Mouse (Mus musculus) megakaryocyte, embryonic 14.5 days (primary cell): ENCODE data around the gene Cacna1d. TPM values are rescaled to one million over a fixed set of nuclear protein-coding genes. Genes with fewer than 3 reads are reported as not detected.

Source experiments
- H3K27me3 ChIP-seq: replicated peaks from 2 replicates; pipeline ENCODE3; 2012; ENCODE audit warnings: inconsistent platforms
- H3K36me3 ChIP-seq: replicated peaks from 2 replicates; pipeline ENCODE3; 2012; ENCODE audit warnings: low read length, inconsistent platforms, mixed read lengths
- H3K4me1 ChIP-seq: 2 replicates; pipeline ENCODE4 v1.6.1; 2012; ENCODE audit warnings: inconsistent platforms
- H3K4me3 ChIP-seq: replicated peaks from 2 replicates; pipeline ENCODE3; 2012; ENCODE audit warnings: moderate library complexity, mild to moderate bottlenecking, inconsistent platforms
- H3K9me3 ChIP-seq: 2 replicates; pipeline ENCODE4 v1.6.1; 2012; ENCODE audit warnings: inconsistent platforms
- FLI1 ChIP-seq: IDR thresholded peaks from 2 replicates; pipeline ENCODE4 v1.6.1; 2012; ENCODE audit warnings: low read length, inconsistent platforms, mixed read lengths
- GATA1 ChIP-seq: IDR thresholded peaks from 3 replicates; pipeline ENCODE4 v1.6.1; 2012; ENCODE audit warnings: mixed read lengths, low read length, inconsistent platforms, borderline replicate concordance
- polyA plus RNA-seq: library from polyadenylated mRNA; stranded (reverse); fragments of >175 nt; gene quantifications from 2 replicates; pipeline ENCODE4 v1.2.3, GENCODE M21; 2012; ENCODE audit warnings: low replicate concordance; ENCODE audit not compliant: insufficient read depth

The Cacna1d gene
- 0.02 TPM in 1 of 2 replicates, not detected in the other for polyA plus RNA-seq

DNA sequence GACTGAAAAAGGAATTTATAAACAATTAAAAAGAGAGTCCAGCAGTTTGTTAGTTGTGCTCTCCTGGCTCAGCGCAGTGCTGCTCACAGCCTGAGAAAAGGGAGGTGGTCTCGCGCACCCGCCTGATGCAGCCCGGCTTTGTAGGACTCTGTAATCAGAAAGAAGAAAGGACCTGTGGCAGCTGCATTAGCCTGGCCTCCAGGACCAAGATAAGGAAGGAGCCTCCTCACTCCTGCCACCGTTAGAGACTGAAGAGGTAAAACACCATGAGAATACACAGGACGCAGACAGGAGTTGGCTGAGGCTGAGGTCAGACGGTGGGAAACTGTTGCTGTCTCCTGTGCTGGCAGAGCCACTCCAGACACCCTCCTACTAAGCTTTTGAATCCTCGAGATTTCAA lies at the start of gene Cacna1d:
Cacna1d (minus strand) TSS at position 114 of the 400 bp plus-strand sequence.
- Histone ChIP-seq H3K4me1 (peaks cover 23% of the 10 kb centered on the region), H3K36me3 (peaks cover 94% of the 10 kb centered on the region), H3K27me3 (no peaks in the 10 kb centered on the region), H3K9me3 (no peaks in the 10 kb centered on the region), H3K4me3 (no peak within 1 kb of the TSS)
- no peak for TF ChIP-seq GATA1
- TF ChIP-seq FLI1: no peak

DNA sequence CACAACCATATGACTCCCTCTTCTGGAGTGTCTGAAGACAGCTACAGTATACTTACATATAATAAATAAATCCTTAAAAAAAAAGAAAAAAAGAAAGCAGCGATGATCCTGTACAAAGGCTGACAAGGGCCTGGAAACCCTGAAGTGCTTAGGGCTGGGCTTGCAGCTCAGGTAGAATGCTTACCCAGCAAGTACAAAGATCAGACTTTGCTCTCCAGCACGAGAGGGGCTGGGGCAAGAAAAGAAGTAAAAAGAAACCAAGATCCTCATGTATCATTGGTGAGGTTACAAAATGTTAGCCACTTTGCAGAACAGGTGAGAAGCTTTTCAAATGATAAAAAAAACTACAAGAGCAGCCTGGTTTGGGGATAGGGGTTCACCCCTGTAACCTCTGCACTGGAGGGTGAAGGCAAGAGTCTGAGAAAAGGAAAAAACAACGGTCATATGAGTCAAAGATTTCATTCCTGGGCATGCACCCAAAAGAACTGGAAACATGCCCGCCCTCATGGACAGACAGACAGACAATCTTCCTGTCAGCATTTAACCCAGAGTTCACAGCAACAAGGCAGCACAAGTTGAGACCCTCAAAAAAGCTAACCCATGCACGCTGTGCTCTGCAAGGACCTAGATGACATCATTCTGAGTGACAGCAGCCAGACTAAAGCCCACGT lies 42.7 kb upstream of the Cacna1d start:
- no peak for TF ChIP-seq GATA1

DNA sequence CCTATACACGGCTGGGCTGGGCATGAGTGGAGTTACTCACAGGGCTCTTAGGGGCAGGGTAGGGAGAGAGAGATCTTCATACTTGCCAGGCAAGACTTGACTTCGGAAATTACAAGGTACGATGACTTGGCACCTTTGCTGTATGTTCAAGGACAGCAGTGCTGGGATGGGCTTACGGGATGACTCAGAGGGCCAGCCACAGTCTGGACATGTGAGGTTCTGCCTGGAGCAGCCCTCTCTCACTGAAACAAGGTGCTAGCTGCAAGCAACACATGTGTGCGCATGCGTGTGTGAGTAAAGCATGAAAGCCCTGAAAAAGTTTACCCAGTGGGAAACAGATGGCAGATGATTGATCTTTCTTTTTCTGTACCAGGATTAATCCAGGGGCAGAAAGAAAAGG lies 40.6 kb upstream of the Cacna1d start:
- H3K4me3 ChIP-seq: no peak overlapping the region
- peaks cover 22% of the 10 kb centered on the region for H3K36me3 ChIP-seq
- TF ChIP-seq GATA1 (no peak), FLI1 (no peak)
- H3K4me1 ChIP-seq: peaks cover 7% of the 10 kb centered on the region; the same call in 1 of the 2 replicates
- H3K27me3 ChIP-seq: peaks cover 2% of the 10 kb centered on the region
- H3K9me3 ChIP-seq: no peaks in the 10 kb centered on the region

More for the DNA sequence above, 42.7 kb upstream of the Cacna1d start:
- H3K4me1 ChIP-seq: peaks cover 7% of the 10 kb centered on the region; the same call in 1 of the 2 replicates
- H3K36me3 ChIP-seq: peaks cover 6% of the 10 kb centered on the region
- H3K9me3 ChIP-seq: no peaks in the 10 kb centered on the region
- no peak overlapping the region for H3K4me3 ChIP-seq
- H3K27me3 ChIP-seq: peaks cover 2% of the 10 kb centered on the region

DNA sequence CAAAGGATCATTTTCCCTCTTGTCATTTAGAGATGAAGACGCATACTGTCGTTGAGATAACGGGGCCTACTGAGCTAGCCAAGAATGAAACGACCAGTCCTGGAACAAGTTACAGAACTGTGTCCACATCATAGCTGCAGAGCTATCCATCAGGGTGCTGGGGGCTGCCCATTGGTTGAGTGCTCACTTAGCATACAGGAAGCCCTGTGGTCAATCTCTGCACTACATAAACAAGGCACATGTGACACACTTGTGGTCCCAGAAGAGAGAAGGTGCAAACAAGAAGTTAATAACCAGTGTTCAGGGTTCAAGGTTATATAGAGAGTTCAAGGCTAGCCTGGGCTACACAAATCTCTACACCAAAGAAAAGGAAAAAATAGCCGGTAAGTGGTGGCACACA lies 40.2 kb upstream of the Cacna1d start:
- Histone ChIP-seq H3K9me3 (no peaks in the 10 kb centered on the region), H3K27me3 (peaks cover 2% of the 10 kb centered on the region)

DNA sequence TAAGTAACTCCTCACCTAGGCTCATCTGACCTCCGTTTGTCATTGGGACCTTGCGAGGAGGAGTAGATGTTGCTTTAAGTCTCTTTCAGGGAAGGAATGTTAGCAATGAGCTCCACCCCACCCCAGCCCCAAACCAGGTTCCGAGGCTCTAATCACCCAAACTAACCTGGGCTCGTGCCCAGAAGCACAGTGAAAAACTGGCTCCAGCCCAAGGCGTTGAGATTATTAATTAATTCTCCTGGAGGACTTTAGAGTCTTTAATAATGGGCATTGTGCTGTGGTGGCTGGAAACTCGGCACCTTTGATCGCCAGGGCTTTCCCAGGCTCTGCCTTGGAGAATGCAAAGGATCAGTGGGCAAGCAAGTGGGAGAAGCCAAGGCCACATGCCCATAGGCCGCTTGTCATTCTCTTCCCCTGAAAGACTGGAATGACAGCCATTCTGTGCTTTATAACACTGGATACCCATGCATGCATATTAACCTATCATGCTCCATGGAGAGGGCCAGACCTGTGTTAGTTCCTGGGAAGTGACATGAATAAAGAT lies 39.5 kb upstream of the Cacna1d start:
- no peak for TF ChIP-seq GATA1
- TF ChIP-seq FLI1: no peak
- H3K9me3 ChIP-seq: no peaks in the 10 kb centered on the region
- H3K4me1 ChIP-seq: peaks cover 7% of the 10 kb centered on the region; the same call in 1 of the 2 replicates
- H3K27me3 ChIP-seq: no peaks in the 10 kb centered on the region
- no peak overlapping the region for H3K4me3 ChIP-seq
- peaks cover 31% of the 10 kb centered on the region for H3K36me3 ChIP-seq

More for the DNA sequence above, 40.2 kb upstream of the Cacna1d start:
- TF ChIP-seq FLI1 (no peak), GATA1 (no peak)
- H3K4me3 ChIP-seq: no peak overlapping the region
- H3K36me3 ChIP-seq: peaks cover 25% of the 10 kb centered on the region
- peaks cover 7% of the 10 kb centered on the region; the same call in 1 of the 2 replicates for H3K4me1 ChIP-seq

DNA sequence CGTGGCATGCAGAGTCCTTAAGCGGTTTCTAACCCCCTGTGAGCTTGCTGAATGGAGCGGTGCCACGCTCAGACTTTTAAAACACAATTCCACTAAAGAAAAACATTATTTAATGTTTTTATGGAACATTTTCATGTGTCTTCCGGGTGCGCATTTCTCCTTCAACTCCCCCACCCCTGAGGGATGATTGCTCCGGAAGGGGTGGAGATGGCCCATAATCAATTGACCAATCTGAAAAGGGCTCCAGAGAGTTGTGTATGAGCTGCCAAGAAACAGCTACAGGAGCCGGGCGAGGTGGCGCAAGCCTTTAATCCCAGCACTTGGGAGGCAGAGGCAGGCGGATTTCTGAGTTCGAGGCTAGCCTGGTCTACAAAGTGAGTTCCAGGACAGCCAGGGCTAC lies 38.2 kb upstream of the Cacna1d start:
- TF ChIP-seq GATA1: no peak
- TF ChIP-seq FLI1: no peak
- Histone ChIP-seq H3K4me1 (peaks cover 12% of the 10 kb centered on the region; the same call in 1 of the 2 replicates), H3K27me3 (no peaks in the 10 kb centered on the region), H3K36me3 (peaks cover 45% of the 10 kb centered on the region), H3K4me3 (no peak overlapping the region), H3K9me3 (no peaks in the 10 kb centered on the region)

DNA sequence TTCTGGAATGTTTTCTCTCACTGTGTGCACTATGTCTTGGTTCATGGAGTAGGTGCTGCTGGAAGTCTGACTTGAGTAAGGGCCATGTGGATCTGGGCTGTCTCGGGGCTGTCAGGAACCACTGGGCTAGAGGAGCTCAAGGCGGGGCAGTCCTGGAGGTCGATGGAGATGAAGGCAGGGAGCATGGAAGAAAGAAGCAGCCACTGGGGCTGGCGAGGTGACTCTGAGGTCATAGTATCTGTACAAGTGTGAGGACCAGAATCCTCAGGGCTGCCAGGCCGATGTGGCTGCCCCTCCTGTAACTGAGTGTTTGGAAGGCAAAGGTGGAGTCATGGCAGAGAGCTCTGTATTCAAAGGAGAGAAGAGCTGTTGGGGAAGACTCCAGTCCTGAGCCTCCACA lies 37.7 kb upstream of the Cacna1d start:
- Histone ChIP-seq H3K4me3 (no peak overlapping the region), H3K4me1 (peaks cover 12% of the 10 kb centered on the region; the same call in 1 of the 2 replicates), H3K9me3 (no peaks in the 10 kb centered on the region), H3K27me3 (no peaks in the 10 kb centered on the region), H3K36me3 (peaks cover 50% of the 10 kb centered on the region)
- TF ChIP-seq FLI1 (no peak), GATA1 (no peak)

DNA sequence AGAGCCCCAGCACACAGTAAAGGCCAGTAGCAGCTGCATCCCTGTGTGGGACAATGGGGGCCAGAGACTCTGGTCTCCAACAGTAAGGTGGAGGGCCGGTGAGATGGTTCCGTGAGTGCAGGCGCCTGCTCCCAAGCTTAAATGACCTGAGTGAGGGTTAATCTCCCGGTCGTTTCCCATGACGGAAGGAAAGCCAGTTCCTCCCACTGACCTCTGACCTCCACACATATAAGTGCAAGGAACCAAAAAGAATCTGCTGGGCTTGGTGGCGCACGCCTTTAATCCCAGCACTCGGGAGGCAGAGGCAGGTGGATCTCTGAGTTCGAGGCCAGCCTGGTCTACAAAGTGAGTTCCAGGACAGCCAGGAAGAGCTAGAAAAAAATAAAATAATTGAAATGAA lies 37.1 kb upstream of the Cacna1d start:
- Histone ChIP-seq H3K27me3 (no peaks in the 10 kb centered on the region), H3K4me1 (peaks cover 12% of the 10 kb centered on the region; the same call in 1 of the 2 replicates), H3K36me3 (peaks cover 55% of the 10 kb centered on the region), H3K4me3 (no peak overlapping the region), H3K9me3 (no peaks in the 10 kb centered on the region)
- TF ChIP-seq FLI1 (no peak), GATA1 (no peak)

DNA sequence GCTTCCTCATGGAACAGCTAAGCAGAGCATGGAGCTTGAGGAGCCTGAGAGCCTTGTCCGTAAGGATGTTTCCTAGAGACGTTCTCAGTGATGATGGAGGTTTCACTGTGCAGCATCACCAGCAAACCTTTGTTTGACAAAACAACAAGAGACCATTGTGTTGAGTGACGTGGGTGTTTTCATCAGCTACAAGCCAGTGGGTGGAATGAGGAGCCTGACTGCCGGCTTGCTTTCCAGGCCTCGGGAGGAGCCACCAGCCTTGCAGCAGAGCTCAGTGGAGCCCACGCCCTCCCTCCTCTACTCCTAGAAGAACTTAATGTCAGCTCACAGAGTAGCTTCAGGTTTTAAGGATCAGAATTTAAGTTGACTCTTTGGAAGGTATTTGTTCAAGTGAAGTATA lies 32.1 kb upstream of the Cacna1d start:
- Histone ChIP-seq H3K4me1 (0 out of 2 replicates have a peak, but pooled peaks cover 5% of the 10 kb centered on the region), H3K4me3 (no peak overlapping the region), H3K9me3 (no peaks in the 10 kb centered on the region), H3K27me3 (no peaks in the 10 kb centered on the region), H3K36me3 (peaks cover 97% of the 10 kb centered on the region)
- TF ChIP-seq FLI1: no peak
- no peak for TF ChIP-seq GATA1

DNA sequence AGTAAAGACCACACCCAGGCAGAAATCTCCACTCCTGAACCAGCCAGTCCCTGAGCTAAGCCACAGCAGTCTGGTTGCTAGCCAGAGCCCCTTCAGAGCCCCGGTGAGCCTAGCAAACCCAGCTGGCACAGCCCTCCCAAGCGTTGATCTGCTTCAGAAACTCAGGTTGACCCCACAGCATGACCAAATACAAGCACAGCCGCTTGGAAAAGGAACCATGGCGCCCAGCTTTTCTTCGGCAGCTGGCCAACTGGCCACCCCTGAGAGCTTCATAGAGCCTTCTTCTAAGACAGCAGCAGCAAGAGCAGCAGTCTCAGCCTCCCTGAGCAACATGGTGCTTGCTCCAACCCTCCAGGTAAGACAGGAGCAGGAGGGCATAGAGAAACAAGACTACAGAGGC lies 28.1 kb upstream of the Cacna1d start:
- peaks cover 92% of the 10 kb centered on the region for H3K36me3 ChIP-seq
- no peaks in the 10 kb centered on the region for H3K9me3 ChIP-seq
- TF ChIP-seq FLI1: no peak
- TF ChIP-seq GATA1: no peak
- 0 out of 2 replicates have a peak, but pooled peaks cover 4% of the 10 kb centered on the region for H3K4me1 ChIP-seq
- H3K4me3 ChIP-seq: no peak overlapping the region
- no peaks in the 10 kb centered on the region for H3K27me3 ChIP-seq
